Mouse (Mus musculus) Muller cell, postnatal 12 days (primary cell): ENCODE measurements around the gene Shc4.
A peak's percentile ranks its signal among the peaks of the same experiment; 100 is the strongest.

Experiments used
- DNase-seq: peaks from one replicate; pipeline ENCODE4 v3.0.0-alpha.2; 2015; ENCODE audit errors: inconsistent ontology term

Gene Shc4

DNA sequence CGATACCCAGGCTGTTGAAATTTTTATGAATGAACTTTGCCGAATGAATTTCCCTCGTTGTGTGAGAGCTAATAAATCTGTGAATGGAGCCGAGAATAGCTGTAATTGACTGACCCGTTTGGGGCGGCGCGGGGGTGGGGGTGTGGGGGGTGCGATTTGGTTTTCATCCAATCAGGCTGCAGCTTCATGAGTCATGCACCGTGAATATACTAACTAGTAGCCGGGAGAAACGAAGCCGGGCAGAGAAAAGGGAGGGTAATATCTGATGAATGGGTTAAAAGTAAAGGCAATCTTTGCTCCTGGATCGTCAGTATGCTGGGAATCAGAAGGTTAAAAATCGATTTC is at the start of gene Shc4:
Gene Shc4 (minus strand): TSS at position 63 of the 345 bp plus-strand sequence.
- peak; percentile 81 for DNase-seq

DNA sequence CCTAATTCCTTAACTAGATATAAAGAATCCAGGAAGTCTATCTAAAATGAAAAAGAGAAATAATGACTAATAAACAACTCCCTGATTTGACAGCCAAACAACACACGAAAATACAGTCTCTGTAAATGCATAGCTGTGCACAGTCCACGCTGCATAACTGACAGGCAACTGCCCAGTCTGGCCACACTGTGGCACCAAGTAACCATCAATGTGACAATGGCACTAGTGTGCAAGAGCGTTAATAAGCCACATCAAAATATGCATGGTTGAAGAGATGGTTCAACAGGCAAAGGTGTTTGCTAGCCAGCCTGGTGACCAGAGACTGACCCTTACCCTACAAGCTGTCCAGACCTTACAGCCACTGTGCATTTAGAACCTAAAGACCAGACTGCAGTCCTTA is 41.1 kb upstream of the Shc4 start:
- DNase-seq: peak; percentile 36

DNA sequence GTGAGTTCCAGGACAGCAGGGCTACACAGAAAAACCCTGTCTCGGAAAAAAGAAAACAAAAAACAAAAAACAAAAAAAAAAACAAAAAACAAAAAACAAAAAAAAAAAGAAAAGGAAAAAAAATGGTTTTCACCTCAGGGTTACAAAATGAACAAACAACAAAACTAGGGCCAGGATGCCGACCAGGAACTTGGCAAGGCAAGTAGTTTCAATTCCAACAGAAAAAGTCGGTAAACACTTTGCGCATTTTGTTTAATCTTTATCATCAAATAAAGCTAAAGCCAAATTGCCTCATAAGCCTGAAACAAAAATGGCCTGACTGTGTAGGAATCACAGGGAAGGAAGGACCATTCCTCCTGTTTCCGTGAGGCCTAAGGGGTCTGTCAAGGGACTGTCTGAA is 40.6 kb upstream of the Shc4 start:
- no peak for DNase-seq

DNA sequence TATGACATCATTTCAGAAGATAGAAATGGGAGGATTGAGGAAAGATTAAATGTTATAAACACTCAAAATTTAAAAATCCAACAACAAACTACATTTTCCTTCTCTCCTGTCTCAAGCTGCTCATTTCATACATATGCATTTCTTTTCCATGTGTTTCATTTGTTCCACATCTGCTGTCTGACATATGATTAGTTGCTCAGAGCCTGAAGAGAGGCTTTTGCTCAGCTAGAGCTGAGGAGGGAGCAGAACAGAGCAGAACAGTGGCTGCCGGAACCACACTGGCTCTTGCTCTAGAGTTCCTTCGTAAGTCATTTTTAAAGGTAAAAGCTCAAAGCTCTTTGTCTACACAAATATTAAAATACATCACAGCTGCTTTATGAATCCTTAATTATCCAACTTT is 25.4 kb upstream of the Shc4 start:
- no peak for DNase-seq

DNA sequence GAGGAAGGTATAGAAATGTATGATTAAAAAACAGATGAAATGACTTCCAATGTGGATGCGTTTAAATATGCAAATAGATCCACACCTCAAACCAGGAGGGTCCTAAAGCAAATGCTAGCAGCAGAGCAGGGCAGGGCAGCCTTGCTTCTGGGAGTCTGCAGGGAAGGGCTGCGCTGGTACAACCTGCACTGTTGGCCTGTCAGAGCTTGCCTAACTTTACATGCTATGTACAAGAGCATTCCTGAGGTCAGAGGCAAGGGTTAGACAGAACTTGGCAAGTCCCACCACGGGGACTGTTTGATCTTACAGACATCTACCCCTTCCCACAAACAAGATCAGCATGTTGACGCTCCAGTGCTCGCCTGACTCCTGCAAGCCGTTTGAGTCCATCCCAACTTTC is 15.4 kb upstream of the Shc4 start:
- DNase-seq: no peak

DNA sequence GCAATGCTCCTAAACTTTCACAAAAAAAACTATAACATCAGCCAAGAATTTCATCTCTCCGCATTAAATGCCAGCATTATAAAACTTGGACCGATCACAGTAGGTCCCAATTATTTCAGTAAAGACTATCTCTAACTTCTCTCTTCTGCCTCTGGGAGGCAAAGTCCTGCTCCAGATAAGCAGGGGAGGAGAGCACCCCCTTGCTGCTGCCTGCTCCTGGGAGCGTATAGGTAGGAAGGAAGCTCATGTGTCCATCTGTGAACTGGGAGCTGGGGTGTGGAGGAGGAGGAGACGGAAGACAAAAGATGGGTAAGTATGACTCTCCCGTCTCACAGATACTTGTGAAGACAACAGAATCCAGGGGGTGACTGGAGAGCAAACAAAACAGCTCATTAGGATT is 14.8 kb upstream of the Shc4 start:
- DNase-seq: no peak

DNA sequence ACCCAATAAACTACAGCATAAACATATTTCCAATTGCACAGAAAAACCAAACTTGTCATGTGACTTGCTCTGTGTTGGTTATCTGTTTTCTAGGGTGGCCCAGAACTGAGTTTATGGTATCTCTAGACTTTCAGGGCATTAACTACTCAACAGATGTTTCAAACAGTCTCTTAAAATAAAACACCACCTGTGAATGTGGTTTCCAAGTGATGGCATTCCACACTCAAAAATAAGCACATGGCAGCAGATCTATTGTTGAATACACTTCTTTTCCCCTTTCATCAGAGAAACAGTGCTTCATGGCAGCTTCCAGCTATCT is 12.0 kb upstream of the Shc4 start:
- no peak for DNase-seq

DNA sequence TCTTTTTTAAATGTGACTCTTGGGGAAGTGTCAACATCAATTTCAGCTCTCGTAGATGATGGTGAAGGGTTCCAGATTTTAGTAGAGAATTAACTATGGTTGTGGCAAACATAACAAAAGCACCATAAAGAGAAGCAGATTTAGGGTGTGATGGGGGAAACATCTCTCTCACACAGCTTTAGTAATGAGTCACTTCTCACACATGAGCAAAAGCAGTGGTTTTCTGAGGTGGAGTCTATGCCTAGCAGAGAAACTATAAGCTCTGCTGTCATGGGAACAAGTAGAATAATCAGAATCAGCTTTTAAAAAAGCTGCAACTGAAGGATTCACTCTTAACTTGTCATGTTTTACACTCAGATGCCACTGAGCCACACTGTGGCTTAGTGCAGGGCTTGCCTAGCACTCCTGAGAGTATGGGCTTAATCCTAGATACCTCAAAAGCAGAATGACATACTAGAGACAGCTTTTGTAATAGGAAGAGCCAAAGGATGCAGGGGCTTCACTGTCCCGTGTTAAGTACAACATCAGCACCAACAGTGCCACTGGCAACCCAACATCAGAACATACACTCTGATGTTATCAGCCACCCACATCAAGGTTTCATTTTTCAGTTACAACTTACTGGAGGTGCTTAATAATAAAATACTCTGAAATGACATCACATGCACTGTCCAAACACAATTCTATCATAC is 11.5 kb upstream of the Shc4 start:
- no peak for DNase-seq

DNA sequence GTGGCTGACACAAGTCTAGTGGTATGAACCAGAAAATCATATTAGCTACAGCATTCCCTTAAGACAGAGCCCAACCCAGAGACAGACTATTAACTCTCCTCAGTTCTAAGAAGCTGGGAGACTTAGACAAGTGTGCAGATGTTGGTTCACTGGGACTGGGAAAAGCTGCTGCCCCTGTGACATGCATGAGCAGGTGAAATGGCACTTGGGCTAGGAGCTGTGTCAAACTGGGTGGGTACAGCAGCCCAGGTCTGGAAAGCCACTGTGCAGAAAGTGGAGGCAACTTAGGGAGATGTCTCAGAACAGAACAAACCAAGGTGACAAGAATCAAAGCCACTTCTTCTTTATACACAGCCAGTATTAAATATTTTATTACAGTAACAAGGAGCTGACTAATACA is 10.8 kb upstream of the Shc4 start:
- no peak for DNase-seq

DNA sequence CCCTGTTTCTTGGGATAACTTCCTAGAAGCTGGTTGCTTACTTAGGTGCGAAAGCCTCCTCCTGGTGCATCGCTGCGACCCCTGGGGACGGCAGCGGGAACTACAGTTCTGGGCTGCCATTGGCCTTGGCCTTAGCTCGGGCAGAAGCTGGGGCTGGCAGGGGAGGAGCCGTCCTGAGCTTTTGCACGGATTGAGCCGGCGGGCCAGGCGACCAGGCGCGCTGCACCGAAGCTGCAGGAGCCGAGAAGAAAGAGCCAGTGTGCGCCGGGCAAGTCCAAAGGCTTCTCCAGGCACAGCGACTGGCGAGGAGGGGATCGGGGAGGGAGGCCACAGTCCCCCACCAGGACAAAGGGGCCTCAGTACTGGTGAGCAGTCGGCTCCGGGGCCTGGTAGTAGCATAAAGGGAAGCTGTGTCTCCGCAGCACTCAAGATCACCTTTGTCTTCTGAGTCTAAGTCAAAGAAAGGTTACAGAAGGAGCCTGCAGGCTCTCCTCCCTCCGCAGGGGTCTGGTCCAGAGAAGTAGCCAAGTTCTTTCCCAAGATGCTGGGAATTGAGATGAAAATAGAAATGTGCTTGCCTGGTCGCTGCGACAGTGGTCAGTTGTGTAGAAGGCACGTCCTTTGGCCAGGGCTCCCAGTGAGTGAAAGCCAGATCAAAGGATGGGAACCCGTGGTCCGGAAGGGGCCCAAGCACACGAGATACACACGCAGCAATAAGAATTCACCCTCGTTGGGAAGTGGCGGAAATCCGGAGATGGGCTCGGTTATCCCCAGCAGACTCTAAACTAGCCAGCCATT is 8.0 kb upstream of the Shc4 start:
- peak; percentile 98 for DNase-seq

DNA sequence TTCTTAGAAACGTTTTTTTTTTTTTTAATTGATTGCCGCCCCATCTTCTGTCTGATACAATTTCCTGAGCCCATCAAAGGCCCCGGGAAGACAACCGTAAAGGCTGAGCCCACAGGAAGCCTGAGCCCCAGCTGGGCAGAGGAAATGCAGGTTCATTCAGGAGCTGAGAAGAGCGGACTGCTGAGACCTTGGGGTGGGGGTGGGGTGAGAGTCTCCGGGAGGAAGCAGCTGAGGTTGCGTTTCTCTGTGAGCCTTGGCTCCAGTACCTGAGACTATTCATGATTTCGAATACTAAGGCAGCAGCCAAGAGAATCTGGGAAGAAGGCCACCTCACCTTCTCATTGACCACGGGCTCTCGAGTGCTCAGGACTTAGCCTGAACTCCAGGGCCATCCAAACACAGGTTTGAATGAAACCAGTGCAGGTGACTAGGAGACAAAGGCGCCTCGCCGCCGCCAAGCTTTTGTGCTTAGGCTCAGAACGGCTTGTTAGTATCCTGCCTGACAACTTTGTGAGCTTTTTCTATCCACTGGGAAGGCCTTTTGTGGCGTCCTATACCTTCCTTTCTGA is 682 bp upstream of the Shc4 start:
- peak; percentile 57 for DNase-seq

DNA sequence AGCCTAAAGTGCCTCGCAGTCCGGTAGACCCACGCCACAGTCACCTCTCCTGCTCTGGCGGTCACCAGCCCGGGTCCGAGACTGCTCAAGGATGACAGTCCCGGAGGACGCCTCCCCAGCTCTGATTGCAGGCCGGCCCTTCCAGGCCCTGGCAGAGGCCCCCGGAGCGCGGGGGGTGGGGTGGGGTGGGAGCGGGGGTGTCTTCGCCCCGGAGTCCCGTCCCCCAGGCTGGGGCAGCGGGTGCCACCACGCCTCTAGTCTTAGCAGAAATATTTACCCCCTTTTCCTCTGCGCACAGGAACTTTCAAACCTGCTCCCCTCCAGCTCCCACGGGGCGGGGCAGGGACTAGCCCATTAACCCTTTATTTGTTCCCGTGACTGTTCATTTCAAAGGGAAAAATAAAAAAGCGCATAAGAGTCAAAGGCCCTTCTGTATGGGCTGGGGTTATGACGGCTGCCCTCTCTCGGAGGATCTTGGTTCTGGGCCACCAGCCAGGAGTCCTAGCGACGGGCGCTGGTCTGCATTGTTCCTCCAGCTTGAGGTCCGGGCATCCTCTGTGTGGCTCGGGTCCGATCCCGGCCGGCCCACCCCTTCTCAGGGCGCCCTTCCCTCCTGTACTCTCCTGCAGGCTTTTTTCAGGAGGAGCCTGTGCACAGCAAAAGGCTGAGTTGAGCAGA is 401 bp downstream of the Shc4 start:
- peak; percentile 82 for DNase-seq

DNA sequence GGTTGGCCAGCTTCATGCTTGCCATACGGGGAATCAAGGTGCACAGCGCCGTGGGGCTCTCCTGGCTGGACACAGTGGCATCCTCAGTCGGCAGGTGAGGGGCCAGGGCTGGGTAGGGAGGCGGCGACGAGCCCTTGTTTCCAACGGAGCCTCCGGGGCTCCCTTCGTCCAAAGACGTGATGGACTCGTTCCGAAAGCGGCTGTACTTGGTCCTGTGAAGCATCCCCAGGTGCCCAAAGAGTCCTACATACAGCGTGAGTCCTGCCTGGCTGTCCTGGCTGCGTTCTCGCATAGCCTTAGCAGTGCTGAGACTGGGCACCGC is 901 bp downstream of the Shc4 start:
- no peak for DNase-seq

DNA sequence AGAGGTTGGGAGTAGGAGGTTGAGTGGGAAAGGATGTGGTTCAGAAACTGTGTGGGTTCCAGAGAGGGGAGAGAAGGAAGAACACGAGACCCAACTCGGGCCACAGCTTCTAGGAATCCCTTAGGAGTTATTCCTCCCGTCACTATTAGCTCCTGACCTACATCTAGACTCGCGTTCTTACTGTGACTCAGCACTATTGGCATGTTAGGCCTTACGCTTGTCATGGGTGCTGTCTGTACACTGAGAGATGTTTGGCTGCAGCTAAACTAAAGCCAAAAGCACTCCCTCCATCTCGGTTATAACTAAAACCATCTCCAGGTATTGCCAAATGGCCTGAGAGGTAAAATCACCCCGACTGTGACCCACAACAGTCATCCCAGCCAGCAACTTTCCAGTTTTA is 7.3 kb downstream of the Shc4 start:
- DNase-seq: peak; percentile 54

DNA sequence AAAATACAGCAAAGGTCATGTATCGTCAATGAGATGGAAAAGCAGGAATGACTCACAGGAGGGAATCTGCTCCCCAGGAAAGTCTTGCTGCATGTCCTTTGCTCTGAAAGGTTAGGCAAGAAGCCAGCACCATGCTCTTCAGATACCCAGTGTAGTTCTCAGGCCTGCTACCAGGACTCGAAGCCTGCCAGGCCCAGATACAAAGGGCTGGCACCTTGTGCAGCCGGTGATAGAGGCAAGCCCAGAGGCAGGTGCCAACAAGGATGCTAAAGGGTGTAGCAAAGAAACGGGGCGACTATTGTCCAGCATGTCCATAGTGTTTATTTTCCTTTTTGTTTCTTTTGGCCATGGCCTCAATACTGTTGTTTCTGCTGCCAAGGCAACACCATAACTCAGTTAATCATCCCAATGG is 17.4 kb downstream of the Shc4 start:
- peak; percentile 91 for DNase-seq

DNA sequence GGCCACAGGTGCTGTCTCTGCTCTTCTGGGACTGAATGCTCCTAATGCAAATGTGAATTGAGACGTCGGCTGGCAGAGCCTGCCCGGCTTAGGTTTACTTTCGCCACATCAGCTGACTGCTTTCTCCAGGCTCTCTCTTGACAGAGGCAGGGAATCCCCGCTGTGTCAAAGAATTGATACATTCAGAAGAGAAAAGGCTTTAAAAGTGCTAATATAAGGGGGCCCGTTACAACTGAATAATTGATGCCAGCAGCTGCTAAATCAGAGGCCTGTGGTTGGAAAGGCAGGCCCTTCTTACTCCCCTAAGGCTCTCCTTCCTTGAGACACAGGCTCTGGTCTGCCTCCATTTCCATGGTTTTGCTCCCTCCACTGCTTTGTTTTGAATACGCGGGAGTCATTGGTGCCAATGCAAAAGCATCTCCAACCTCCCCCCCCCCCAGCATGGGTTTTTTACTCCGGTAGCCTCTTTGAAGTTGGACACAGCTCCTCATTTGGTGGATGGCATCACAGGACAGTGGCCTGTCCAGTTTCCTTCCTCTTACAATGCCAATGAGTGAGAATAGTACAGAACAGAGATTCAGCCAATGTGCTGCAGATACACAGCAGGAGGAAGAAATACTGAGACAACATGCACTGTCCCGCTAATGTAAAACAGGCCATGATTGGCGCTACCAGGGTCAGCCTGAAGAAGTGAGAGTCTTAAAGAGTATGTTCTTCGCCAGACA is 18.9 kb downstream of the Shc4 start:
- DNase-seq: no peak

DNA sequence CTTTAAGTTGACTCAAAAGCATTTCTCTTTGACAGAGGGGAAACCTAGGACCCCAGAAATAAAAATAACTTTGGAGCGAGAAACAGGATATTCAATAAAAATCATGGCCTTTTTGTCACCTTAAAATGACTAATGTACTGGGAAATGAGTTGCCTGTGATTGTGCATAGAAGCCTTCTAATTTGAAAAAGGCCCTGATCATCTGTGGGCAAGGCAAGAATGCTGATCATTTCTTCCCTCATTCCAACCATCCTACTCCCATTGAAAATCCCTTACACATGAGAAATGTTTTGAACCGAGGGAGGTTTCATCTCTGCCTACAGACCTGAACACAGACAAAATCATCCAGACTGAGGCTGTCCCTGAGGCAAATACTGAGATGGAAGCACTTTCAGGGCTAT is 21.1 kb downstream of the Shc4 start:
- DNase-seq: peak; percentile 92

DNA sequence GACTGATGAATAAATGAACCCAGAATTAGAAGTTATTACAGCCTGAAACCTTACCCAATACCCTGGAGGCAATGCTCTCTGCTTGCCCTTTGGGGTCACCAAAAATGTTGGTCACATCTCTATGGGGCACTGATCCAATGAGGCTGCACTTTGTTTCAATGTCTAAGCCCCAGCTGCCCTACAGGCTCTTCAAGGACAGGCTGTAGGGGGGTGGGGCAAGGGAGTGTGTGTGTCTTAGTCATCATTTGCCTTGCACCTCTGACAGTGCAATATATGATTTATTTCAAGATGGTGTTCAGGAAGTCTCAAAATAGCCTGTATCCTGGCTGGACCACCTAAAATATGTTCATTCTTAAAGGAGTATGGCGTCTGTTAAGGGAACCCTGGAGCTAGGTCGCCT is 22.3 kb downstream of the Shc4 start:
- no peak for DNase-seq

DNA sequence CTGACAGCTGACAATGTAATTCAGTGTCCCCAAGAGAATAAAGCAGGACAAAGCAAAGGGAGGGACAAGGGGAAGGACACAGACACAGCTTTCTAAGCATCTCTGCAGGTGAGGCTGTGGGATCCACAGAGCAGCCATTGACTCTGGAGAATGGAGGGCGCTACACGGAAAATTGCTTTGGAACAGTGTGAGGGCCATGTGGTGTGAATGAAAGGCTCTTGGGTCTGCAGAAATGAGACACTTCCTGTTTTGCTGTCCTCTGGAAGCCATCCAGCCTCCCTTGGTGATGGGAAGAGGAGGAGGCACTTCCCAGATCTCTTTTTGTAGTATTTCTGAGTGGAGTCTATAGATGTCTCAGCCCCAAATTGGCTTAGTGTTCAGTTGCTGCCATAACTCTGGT is 27.7 kb downstream of the Shc4 start:
- peak; percentile 26 for DNase-seq

DNA sequence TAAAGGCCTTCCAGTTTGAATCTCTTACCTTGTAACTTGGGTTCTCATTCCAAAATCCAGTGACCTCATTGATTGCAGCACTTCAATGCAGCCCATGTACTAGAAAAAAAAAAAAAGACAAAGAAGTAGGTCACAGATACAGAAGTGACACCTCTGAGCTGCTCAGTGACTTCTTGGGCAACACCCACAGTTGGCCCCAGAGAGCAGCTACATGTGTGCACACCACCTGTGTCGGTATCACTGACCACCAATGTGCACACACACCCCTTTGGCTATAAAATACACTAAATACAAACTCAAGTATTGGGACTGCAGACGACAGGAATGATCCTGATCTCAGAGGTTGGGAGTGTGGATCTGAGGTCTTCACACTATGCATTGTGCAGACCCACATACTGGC is 29.1 kb downstream of the Shc4 start:
- DNase-seq: no peak

DNA sequence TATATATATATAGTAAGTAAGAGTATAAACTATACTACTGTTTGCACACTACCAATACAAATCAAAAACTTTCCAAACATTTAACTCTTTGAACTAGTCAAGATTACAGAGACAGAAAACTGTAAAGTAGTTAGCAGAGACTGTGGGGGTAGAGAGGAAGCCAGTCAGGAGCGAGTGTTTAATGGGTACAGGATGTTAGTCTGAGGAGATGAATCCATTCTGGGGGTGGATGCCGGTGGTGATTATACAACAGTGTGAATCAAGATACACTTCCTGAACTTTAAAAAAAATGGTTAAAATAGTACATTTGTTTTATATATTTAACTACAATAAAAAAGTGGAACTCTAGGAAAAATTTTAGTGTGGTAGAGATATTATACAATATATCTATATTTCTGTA is 31.9 kb downstream of the Shc4 start:
- no peak for DNase-seq

DNA sequence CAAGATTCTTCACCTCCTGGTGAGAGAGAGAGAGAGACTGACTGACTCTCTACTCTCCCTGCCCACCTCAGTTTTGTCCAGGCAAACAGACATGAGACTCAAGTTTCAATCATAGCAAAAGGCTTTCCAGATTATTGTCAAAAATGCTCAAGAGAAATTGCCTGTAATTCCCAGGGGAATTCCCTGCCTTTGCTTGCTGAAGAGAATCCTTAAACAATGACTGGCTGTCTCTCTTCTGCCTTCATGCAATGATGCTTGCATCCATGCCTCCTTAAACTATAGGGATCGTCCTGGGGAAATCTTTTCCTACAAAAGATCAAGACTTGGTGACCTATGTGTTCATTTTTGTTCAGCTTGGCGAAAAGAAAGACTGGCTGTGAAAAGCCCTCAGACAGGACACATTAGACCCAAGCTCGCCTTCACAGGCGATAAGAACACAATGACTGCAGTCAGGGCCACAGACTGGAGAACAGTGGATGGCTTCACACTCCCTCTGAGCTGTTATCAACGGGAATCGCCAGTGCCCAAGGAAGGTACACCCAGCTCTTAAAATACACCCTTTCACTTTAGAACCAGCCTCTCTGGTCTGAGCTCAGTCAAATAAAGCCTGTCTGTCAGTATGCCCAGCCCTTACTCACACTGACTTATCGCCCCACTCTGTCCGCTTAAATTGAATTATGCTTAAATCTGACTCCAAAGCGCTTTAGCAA is 38.4 kb downstream of the Shc4 start:
- no peak for DNase-seq
